Mouse (Mus musculus) liver, embryonic 16.5 days (tissue): Measurements from ENCODE around the gene Ssbp2. TPM values are rescaled to one million over a fixed set of nuclear protein-coding genes. Genes with fewer than 3 reads are reported as not detected.

Experiments
- ATAC-seq: fragments of 200-750 bp; cut with Nextera tagmentation; 2 replicates; pipeline ENCODE4 v1.8.0; 2017; ENCODE audit warnings: low read depth, mild to moderate bottlenecking, moderate number of reproducible peaks, moderate library complexity
- H3K27ac ChIP-seq: fragments of 300-500 bp; sonication (generic); 2 replicates; pipeline ENCODE4 v1.5.1; 2014; ENCODE audit warnings: mild to moderate bottlenecking, low read length
- H3K27me3 ChIP-seq: fragments of 300-500 bp; sonication (generic); 2 replicates; pipeline ENCODE4 v1.6.1; 2014; ENCODE audit warnings: low read depth, low read length, mixed read lengths; ENCODE audit not compliant: control insufficient read depth, insufficient read depth
- H3K36me3 ChIP-seq: fragments of 300-500 bp; sonication (generic); 2 replicates; pipeline ENCODE4 v1.6.1; 2014; ENCODE audit warnings: mild to moderate bottlenecking; ENCODE audit not compliant: control insufficient read depth, insufficient read depth
- H3K4me1 ChIP-seq: fragments of 300-500 bp; sonication (generic); 2 replicates; pipeline ENCODE4 v1.6.1; 2014; ENCODE audit warnings: low read depth, low read length, mixed read lengths; ENCODE audit not compliant: control insufficient read depth
- H3K4me2 ChIP-seq: fragments of 300-500 bp; sonication (generic); 2 replicates; pipeline ENCODE4 v1.6.1; 2014; ENCODE audit warnings: low read depth, low read length, mixed read lengths
- H3K4me3 ChIP-seq: fragments of 300-500 bp; sonication (generic); 2 replicates; pipeline ENCODE4 v1.5.1; 2014; ENCODE audit warnings: low read depth, mild to moderate bottlenecking, low read length
- H3K9ac ChIP-seq: fragments of 300-500 bp; sonication (generic); 2 replicates; pipeline ENCODE4 v1.6.1; 2014; ENCODE audit warnings: low read depth, low read length
- H3K9me3 ChIP-seq: fragments of 300-500 bp; sonication (generic); replicated peaks from 2 replicates; pipeline ENCODE4 v1.6.1; 2016; ENCODE audit warnings: low read length; ENCODE audit not compliant: control insufficient read depth
- WGBS: fragments of 180-500 bp; shearing (Covaris S2); extraction: QIAGEN DNeasy Blood & Tissue Kit; methylation state at CpG from one replicate; pipeline ENCODE4 v1.1.7; 2014; ENCODE audit not compliant: insufficient replicate concordance; 5-methylcytosine and 5-hydroxymethylcytosine counted together
- polyA plus RNA-seq: library from polyadenylated mRNA; unstranded; fragments of >200 nt; fragmentation: Nextera tagmentation; extraction: Ambion mirVana; gene quantifications from 2 replicates; pipeline ENCODE4 v1.2.1, GENCODE M21; 2015

The Ssbp2 gene
- polyA plus RNA-seq, 1 experiment from 2014 or later: 40.0 TPM

- Histone ChIP-seq H3K4me1 (no peaks in the 10 kb centered on the region), H3K36me3 (no peaks in the 10 kb centered on the region), H3K4me3 (no peak overlapping the region), H3K9ac (no peak overlapping the region), H3K4me2 (no peak overlapping the region), H3K27ac (no peak overlapping the region), H3K27me3 (no peaks in the 10 kb centered on the region), H3K9me3 (no peaks in the 10 kb centered on the region)
- 49% methylated on average over 3 of the region's 3 CpGs for WGBS
- ATAC-seq: no peak
These were observed 22.2 kb upstream of the Ssbp2 start for GRCm38 (mm10) chr13:91437931-91438330.

DNA sequence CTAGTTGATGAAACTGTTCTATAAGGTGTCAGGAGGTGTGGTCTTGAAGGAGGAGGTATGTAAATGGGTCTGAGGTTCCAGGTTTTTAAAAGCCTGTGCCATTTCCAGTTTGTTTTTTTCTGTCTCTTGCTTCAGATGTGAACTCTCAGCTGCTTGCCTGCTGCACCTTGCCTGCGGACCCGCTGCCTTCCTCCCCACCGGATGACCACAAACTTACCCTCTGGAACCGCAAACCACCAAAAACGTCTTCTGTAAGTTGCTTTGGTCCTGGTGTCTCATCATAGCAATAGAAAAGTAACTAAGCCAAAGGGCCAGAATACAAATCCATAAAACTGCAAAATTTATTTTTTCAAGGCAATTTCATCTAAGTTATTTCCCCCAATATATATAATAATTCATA, 18.6 kb upstream of the Ssbp2 start:
- Histone ChIP-seq H3K27me3 (no peaks in the 10 kb centered on the region), H3K9me3 (no peaks in the 10 kb centered on the region), H3K9ac (no peak overlapping the region), H3K27ac (no peak overlapping the region), H3K4me2 (no peak overlapping the region), H3K4me3 (no peak overlapping the region), H3K36me3 (no peaks in the 10 kb centered on the region), H3K4me1 (no peaks in the 10 kb centered on the region)
- ATAC-seq: no peak
- 61% methylated on average over 5 of the region's 5 CpGs for WGBS

DNA sequence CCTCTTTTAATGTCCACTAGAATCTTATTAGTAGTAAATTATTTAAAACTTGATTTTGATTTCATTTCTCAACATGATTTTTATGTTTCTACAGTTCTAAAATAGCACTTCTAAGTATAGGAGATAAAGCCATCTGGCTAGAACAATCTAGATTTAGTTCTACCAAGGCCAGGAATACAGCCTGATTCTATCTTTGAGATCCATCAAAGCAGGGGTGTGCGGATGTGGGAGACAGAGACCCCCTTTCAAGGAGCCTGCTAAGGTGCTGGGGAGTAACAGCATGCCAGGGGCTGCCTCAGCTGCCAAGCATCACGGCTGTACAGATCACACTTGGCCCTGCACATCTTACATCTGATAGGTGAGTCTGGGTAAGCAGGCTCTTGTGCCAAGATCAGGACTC, 13.4 kb upstream of the Ssbp2 start:
- H3K4me3 ChIP-seq: no peak overlapping the region
- no peaks in the 10 kb centered on the region for H3K27me3 ChIP-seq
- no peak overlapping the region for H3K27ac ChIP-seq
- H3K9me3 ChIP-seq: no peaks in the 10 kb centered on the region
- WGBS: 63% methylated on average over 2 of the region's 2 CpGs
- no peaks in the 10 kb centered on the region for H3K4me1 ChIP-seq
- H3K4me2 ChIP-seq: no peak overlapping the region
- H3K36me3 ChIP-seq: no peaks in the 10 kb centered on the region
- ATAC-seq: no peak
- no peak overlapping the region for H3K9ac ChIP-seq

DNA sequence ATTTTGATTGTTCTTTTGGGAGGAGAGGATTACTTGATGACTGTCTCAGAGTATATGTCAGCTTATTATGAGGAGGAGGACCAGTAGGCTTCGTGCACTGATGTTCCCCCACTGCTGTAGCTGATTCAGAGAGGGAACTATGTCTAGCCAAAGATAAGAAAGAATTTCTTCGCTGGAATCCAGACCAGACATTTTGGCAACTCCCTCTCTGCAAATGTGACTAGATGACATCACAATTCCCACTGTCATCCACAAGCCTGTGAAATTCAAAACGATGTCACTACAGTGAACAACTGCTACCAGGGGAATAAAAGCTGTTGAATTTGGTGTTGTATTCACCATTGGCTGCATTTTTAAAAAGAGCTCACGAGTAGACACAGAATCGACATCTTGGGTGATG, 11.1 kb upstream of the Ssbp2 start:
- no peak for ATAC-seq
- Histone ChIP-seq H3K9ac (no peak overlapping the region), H3K9me3 (no peaks in the 10 kb centered on the region), H3K36me3 (no peaks in the 10 kb centered on the region), H3K4me2 (no peak overlapping the region), H3K4me3 (no peak overlapping the region), H3K4me1 (no peaks in the 10 kb centered on the region), H3K27me3 (no peaks in the 10 kb centered on the region), H3K27ac (no peak overlapping the region)
- 46% methylated on average over 5 of the region's 5 CpGs for WGBS

GRCm38 (mm10) chr13:91451405-91452166, 8.5 kb upstream of the Ssbp2 start:
- no peak for ATAC-seq
- H3K4me2 ChIP-seq: no peak overlapping the region
- no peaks in the 10 kb centered on the region for H3K36me3 ChIP-seq
- H3K9ac ChIP-seq: no peak overlapping the region
- no peak overlapping the region for H3K4me3 ChIP-seq
- H3K27me3 ChIP-seq: no peaks in the 10 kb centered on the region
- no peaks in the 10 kb centered on the region for H3K9me3 ChIP-seq
- peaks cover 2% of the 10 kb centered on the region; the same call in 1 of the 2 replicates for H3K4me1 ChIP-seq
- no peak overlapping the region for H3K27ac ChIP-seq
- WGBS: 32% methylated on average over 3 of the region's 3 CpGs

DNA sequence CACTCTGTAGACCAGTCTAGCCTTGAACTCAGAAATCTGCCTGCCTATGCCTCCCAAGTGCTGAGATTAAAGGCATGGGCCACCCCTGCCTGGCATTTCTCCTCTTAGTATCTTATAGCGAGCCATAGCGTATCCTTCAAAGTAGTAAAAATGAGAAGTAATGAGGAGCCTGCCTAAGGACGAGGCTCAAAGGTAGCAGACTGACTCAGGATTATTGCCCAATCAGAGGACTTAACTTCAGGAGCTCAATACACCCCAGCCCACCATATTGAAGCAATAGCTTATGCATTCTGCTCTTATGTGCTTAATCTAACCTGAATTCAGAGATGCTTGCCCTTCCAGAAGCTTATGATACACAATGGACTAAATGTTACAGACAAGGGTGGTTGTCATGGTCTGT, 7.8 kb upstream of the Ssbp2 start:
- Histone ChIP-seq H3K27ac (no peak overlapping the region), H3K9me3 (no peaks in the 10 kb centered on the region), H3K9ac (no peak overlapping the region), H3K4me3 (no peak overlapping the region), H3K27me3 (no peaks in the 10 kb centered on the region), H3K36me3 (no peaks in the 10 kb centered on the region), H3K4me1 (peaks cover 6% of the 10 kb centered on the region; the same call in 1 of the 2 replicates), H3K4me2 (no peak overlapping the region)
- no peak for ATAC-seq
- 58% methylated on average over 3 of the region's 3 CpGs for WGBS

GRCm38 (mm10) chr13:91453236-91453635, 6.8 kb upstream of the Ssbp2 start:
- no peak overlapping the region for H3K27ac ChIP-seq
- peaks cover 12% of the 10 kb centered on the region for H3K4me1 ChIP-seq
- WGBS: 39% methylated on average over 3 of the region's 3 CpGs
- no peaks in the 10 kb centered on the region for H3K27me3 ChIP-seq
- H3K36me3 ChIP-seq: no peaks in the 10 kb centered on the region
- ATAC-seq: no peak
- H3K9me3 ChIP-seq: no peaks in the 10 kb centered on the region
- H3K4me2 ChIP-seq: no peak overlapping the region
- no peak overlapping the region for H3K4me3 ChIP-seq
- no peak overlapping the region for H3K9ac ChIP-seq

DNA sequence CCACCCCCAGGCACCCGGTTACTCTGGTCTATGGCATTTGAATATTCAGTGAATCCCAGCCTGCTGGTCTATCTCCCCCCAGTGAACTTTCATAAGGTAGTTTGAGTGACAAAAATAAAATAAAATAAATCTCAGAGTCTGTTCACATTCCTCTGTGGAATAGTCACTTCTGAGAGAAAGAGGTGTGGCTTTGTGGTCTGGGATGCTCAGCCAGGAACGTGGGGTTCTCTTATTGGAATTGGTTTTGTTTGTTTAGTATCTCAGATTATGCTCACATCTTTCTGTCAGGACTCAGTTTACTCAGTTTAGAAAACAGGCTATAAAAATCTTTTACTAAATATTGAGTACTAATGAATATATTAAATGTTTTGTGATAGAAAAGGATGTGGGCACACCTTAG, 4.0 kb upstream of the Ssbp2 start:
- Histone ChIP-seq H3K4me2 (no peak overlapping the region), H3K4me1 (peaks cover 30% of the 10 kb centered on the region), H3K36me3 (no peaks in the 10 kb centered on the region), H3K9me3 (no peaks in the 10 kb centered on the region), H3K9ac (no peak overlapping the region), H3K27me3 (no peaks in the 10 kb centered on the region), H3K4me3 (no peak overlapping the region), H3K27ac (no peak overlapping the region)
- 56% methylated on average over 2 of the region's 2 CpGs for WGBS
- no peak for ATAC-seq

- H3K4me2 ChIP-seq: no peak overlapping the region; the same call in 1 of the 2 replicates
- 31% methylated on average over 3 of the region's 3 CpGs for WGBS
These were observed 3.3 kb upstream of the Ssbp2 start for GRCm38 (mm10) chr13:91456735-91457134.

More at GRCm38 (mm10) chr13:91456735-91457134, 3.3 kb upstream of the Ssbp2 start:
- ATAC-seq: no peak
- no peak overlapping the region for H3K4me3 ChIP-seq
- no peaks in the 10 kb centered on the region for H3K36me3 ChIP-seq
- H3K9me3 ChIP-seq: no peaks in the 10 kb centered on the region
- H3K27ac ChIP-seq: 0 out of 2 replicates have a peak overlapping the region, but pooled peaks have one; percentile 25
- H3K9ac ChIP-seq: no peak overlapping the region
- H3K27me3 ChIP-seq: no peaks in the 10 kb centered on the region
- H3K4me1 ChIP-seq: peaks cover 30% of the 10 kb centered on the region
